Mouse (Mus musculus) large intestine, adult 2 months (tissue): ENCODE measurements around the gene Asna1. TPM values are rescaled to one million over a fixed set of nuclear protein-coding genes. Genes with fewer than 3 reads are reported as not detected.

ENCODE experiments used
- DNase-seq: peaks from one replicate; pipeline ENCODE4 v3.0.0-alpha.2; 2012; ENCODE audit warnings: low read depth, low spot score
- WGBS: fragments of 180-500 bp; shearing (Covaris S2); methylation state at CpG from one replicate; pipeline ENCODE4 v1.1.7; 2018; 5-methylcytosine and 5-hydroxymethylcytosine counted together
- polyA plus RNA-seq: library from polyadenylated mRNA; depleted of rRNA; stranded (reverse); fragments of >200 nt; gene quantifications from 2 replicates; pipeline ENCODE4 v1.2.3, GENCODE M21; 2012

Asna1 gene
- polyA plus RNA-seq, 1 experiment = 146 TPM

- WGBS = 70% methylated on average over 25 of the region's 25 CpGs
- DNase-seq = no peak
Observed at GRCm38 (mm10) chr8:84995680-84996079, 29.4 kb downstream of the Asna1 start.

DNA sequence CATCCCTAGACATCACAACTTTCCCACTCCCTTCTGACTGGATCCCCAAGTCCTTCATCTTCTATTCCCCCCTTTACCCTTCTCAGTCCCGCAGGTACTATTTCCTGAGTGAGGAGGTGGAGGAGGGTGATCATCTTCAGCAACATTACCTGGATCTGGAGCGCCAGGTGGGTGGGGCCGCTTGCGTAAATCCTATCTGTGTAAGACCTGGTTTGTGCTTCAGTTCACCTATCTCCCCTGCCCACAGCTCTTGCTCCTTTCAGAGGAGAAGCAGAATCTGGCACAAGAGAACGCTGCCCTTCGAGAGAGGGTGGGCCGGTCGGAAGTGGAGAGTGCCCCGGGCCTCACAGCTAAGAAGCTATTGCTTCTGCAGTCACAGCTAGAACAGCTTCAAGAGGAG, 30.7 kb downstream of the Asna1 start:
- WGBS = 91% methylated on average over 9 of the region's 9 CpGs
- DNase-seq = no peak

DNA sequence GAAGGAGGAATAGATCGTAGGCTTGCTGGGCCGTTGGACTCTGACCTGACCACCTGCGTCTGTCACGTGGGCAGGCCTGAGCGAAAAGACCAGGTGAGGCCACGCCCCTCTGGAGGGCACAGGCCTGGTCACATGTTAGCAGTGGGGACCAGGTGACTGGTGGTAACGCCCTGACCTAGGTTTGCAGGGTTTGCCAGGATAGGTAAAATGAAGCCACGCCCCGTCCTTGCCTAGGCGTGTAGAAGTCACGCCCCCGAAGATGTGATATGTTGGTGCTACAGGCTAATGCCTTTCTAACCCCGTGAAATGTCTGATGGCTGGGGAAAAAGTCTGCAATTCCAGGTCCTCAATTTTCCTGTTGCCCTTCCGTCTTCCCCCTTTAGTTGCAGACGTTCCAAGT, 34.2 kb downstream of the Asna1 start:
- no peak for DNase-seq
- 2% methylated on average over 15 of the region's 15 CpGs for WGBS

DNA sequence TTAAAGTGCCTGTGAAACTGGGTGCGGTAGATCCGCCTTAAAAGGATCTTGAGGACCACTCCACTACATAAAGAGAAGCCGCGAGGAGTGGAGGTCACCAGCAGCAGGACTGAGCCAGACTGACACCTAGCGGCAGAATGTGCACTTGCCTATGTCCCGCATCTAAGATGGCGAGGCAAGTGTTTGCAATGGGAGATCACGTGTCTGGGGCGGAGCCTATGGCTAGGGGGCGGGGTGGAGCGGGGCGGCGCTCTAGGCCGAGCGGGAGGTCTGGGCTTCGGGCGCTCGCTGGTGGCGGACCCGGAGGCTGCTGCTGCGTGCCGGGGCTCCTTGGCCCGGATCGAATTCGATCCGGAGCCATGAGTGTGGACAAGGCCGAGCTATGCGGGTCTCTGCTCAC, 34.7 kb downstream of the Asna1 start, which contains the start of gene Hook2:
Gene Hook2, plus strand, starts transcription at position 255 of the 400 bp plus-strand sequence.
- peak; percentile 98 for DNase-seq
- 1% methylated on average over 28 of the region's 28 CpGs for WGBS

DNA sequence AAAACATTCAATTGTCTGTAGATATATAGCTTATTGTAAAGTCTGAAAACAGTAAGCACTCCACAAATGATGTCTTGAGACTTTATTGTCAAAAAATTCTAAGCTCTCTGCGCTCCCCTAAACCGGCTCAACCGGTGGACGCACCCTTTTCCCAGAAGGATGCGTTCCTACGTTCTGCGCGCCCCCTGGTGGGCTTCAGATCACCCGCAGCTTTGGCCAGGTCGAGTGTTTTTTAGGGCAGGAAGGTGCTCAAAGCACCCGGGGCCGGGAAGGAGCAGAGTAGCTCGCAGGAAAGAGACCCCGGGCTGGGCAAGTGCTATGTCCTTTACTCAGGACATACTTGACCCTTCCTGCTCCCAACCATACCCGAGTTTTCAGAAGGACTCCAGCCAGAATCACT, 35.3 kb downstream of the Asna1 start:
- WGBS = under 1% methylated on average over 15 of the region's 15 CpGs
- DNase-seq = no peak

DNA sequence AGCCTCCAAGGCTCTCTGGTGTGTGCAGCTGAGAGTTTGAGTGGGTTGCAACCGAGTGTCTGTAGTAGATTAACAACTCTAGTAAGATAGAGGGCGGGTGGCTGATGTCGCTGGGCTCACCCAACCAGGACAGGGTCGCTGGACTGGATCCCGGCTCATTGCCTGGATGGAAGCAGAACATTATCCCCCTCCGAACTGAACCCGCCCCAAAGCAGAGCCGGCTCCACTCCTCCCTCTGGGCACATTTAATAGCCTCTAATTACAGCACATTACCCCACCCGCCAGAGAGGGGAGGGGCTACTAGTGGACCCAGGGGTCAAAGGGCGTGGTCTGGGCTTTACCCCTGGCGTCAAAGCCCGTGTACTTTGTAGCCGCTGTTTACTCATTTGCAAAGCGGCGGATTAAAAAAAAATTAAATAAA, 35.8 kb downstream of the Asna1 start:
- DNase-seq = no peak
- 3% methylated on average over 15 of the region's 15 CpGs for WGBS

DNA sequence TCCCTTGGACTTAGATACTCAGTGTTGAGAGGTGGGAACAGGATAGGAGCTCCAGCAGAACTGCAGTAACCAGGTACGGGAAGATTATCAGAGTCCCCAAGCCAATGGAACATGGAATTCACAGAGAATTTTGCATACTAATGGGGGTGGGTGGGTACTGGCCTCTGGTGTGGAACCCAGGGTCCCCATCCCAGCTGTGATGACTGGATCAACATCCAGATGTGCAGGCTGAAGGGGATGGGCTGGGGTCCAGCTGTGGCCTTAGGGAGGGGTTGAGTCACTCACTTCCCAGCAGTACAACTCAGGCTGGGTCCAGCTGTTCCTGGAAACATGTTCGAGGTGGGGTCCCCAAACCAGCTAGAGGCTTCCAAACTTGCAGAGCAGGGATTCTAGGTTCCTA, 37.2 kb downstream of the Asna1 start:
- DNase-seq = no peak
- WGBS = 74% methylated on average over 2 of the region's 2 CpGs

- 72% methylated on average over 5 of the region's 5 CpGs for WGBS
- DNase-seq = no peak
Observed at GRCm38 (mm10) chr8:84987388-84987787, 37.7 kb downstream of the Asna1 start.

DNA sequence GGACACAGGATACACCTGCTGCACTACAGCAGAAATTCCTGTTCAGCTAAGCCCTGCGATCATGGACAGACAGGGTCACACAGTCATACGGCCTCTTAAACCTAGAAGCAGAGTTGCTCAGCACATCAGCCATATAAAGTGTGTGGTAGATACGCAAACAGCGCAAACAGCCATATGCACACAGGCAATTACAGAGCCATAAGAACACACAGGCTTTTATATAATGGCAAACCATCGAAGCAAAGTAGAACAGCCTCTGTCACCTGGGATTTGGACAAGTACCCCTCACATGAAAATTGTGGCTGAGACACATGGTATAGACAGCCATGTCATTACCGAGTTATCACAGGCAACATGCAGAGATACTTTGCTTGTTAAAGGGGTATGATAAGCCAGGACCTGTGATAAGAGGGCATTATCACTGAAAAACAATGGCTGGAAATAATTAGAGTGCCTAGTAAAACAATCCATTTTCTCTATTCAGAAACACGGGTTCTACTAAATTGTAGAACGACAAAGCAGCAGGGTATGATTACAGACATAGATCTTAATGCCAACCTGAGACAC, 38.6 kb downstream of the Asna1 start:
- 24% methylated on average over 8 of the region's 8 CpGs for WGBS

GRCm38 (mm10) chr8:84985684-84986378, 39.2 kb downstream of the Asna1 start:
- DNase-seq = no peak
- WGBS = under 1% methylated on average over 53 of the region's 53 CpGs

More for the DNA sequence above, 38.6 kb downstream of the Asna1 start:
- no peak for DNase-seq

DNA sequence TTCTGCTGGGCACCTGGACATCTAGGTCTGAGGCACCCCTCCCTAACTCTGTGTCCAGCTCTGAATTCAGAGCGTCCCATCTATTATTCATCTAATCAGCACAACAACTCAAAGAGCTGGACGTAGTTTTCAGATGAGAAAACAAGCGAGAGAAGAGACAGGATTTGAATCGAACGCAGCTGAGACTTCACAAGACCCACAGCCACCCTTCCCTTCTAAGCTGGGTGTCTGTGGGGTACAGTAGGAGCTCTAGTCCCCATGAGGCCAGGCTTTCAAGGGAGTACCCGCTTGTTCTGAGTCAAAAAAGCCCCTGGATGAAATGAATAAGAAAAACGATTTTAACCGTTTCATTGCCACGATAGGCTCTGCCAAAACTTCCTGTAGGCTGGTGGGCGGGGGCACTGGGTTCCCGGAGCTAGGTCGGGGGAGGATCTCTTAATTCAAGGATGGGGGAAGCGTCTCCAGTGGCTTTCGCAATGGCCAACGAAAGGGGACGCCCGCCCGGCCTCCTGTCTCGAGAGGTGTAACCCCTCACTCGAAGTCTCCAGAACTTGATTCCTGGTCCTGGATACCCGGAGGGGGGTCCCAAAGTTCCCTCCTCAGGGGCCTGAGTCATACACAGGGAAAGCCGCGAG, 39.9 kb downstream of the Asna1 start:
- DNase-seq = no peak
- 1% methylated on average over 23 of the region's 23 CpGs for WGBS

DNA sequence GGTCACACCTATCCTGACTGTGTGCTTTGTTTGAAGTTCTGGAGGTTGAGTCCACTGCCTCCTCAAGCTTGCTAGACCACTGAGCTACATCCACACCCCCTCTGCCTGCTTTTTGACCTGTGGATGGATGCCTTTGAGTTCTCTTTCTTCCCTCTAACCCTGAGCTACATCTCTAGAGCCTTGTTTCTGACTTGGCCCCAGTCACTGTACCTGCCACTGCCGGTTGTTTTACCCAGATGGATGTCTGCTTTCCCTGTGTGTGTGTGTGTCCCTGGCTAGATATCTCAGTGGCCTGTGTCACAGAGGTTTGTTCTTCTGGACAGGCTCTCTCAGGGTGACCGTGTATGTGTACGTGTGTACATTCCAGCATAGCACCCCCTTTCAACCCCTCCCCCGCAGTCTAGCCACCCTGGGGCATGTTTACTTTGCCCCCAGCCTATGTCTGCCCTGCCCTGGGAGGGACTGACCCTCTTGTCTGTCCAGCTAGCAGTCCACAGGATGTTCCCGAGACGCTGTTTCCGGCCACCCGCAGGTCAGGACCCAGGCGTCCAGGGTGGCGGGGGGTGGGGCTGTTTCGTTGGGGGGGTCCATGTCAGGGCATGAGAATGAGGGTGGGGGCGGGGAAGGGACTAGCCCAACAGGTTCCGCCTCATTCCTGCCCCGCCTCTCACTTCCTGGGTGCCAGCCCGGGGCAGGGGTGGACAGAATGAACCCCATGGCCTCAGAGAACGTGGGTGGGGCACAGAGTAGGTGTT, 40.6 kb downstream of the Asna1 start:
- WGBS = 4% methylated on average over 16 of the region's 16 CpGs
- DNase-seq = no peak

- DNase-seq = no peak
Observed at GRCm38 (mm10) chr8:84982499-84983011, 42.5 kb downstream of the Asna1 start.

GRCm38 (mm10) chr8:84981644-84982498, 43.2 kb downstream of the Asna1 start:
- 36% methylated on average over 15 of the region's 15 CpGs for WGBS
- DNase-seq = no peak

More at GRCm38 (mm10) chr8:84982499-84983011, 42.5 kb downstream of the Asna1 start:
- WGBS = 49% methylated on average over 3 of the region's 3 CpGs

- 12% methylated on average over 11 of the region's 11 CpGs for WGBS
- DNase-seq = no peak
Observed at GRCm38 (mm10) chr8:84980622-84981358, 44.3 kb downstream of the Asna1 start.

GRCm38 (mm10) chr8:84979599-84980421, 45.3 kb downstream of the Asna1 start:
- WGBS = 1% methylated on average over 42 of the region's 42 CpGs
- no peak for DNase-seq

GRCm38 (mm10) chr8:84978248-84978940, 46.7 kb downstream of the Asna1 start, which contains the start of gene Junb:
Junb (minus strand) TSS chr8:84978718.
- under 1% methylated on average over 62 of the region's 63 CpGs for WGBS
- DNase-seq = no peak
